Mouse (Mus musculus): Measurements from ENCODE around the gene Cic. TPM values are rescaled to one million over a fixed set of nuclear protein-coding genes. Genes with fewer than 3 reads are reported as not detected.
"Not testable (repeated sequence)": the region's sequence is repeated elsewhere in the genome, so short reads cannot be mapped to it uniquely, and the experiment has no call there.

Cic gene
- polyA plus RNA-seq, 1 experiment from 2014 or later, result 42.4 TPM

DNA sequence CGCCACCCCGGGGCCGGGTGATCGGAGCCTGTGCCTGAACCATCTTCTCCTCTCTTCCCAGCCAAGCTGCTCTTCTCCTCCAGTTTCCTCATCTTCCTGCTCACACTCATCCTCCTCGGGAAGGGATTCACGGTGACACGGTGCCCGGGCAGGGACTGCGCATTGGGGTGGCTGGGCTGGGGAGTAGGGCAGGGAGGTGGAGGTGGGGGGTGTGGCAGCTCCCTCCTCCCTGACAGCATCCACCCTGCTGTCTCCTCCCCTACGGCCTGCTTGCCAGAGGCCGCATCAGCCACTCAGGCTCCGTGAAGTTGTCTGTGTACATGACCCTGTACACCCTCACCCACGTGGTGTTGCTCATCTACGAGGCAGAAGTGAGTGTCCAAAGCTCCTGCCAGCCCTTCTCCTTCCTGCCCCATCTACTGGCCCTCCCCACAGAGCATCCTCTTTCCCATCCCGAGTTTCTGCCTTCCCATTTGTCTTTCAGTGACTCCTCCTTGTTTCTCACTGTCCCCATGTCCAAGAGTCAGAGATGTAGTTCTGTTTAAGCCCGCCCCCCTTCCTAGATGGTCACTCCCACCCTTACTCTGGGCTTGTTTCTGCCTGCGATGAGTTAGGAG, 41.3 kb downstream of the Cic start:
- Histone ChIP-seq H3K27ac (no peak overlapping the region), H3K9me3 (replicated peaks) (no peaks in the 10 kb centered on the region), H3K4me1 (peaks cover 7% of the 10 kb centered on the region), H3K9ac (peak overlapping the region; percentile 14; the same call in 1 of the 2 replicates), H3K4me2 (replicated peaks) (no peak overlapping the region), H3K27me3 (peaks cover 46% of the 10 kb centered on the region), H3K4me3 (no peak overlapping the region), H3K36me3 (no peaks in the 10 kb centered on the region)
- no peak for ATAC-seq (ENCODE audit: low FRiP score)
- WGBS, result 63% methylated on average over 14 of the region's 17 CpGs

DNA sequence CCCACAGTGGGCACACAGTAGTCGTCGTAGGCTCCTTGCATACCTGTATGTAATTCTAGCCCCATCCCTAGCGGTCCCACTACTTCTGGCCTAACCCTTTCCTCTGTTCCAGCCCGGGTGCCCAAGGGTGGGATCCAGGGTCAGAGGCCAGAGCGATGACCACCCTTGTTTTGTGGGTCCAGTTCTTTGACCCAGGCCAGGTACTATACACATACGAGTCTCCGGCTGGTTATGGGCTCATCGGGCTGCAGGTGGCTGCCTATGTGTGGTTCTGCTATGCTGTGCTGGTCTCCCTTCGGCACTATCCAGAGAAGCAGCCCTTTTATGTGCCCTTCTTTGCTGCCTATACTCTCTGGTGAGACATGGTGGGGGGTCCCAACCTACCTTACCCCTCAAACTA, 41.9 kb downstream of the Cic start:
- Histone ChIP-seq H3K4me3 (no peak overlapping the region), H3K27me3 (peaks cover 53% of the 10 kb centered on the region), H3K4me1 (peaks cover 7% of the 10 kb centered on the region), H3K9ac (no peak overlapping the region), H3K4me2 (replicated peaks) (no peak overlapping the region), H3K9me3 (replicated peaks) (no peaks in the 10 kb centered on the region), H3K27ac (no peak overlapping the region), H3K36me3 (no peaks in the 10 kb centered on the region)
- WGBS, result 90% methylated on average over 9 of the region's 9 CpGs
- no peak for ATAC-seq (ENCODE audit: low FRiP score)

DNA sequence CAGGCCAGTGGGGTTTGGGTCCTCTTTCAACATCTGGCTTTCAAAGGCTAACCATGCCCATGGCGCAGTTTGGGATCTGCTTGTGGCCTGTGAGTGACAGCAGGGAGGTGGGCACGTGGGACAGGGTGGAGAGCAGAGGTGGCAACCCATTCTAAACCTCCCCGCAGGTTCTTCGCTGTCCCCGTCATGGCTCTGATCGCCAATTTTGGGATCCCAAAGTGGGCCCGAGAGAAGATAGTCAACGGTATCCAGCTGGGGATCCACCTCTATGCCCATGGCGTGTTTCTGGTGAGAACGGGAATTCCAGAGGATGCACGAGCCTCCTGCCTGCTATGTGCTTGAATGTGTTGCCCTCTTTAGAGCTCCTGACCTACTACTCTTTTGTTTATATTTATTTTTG, 43.7 kb downstream of the Cic start:
- Histone ChIP-seq H3K4me2 (replicated peaks) (no peak overlapping the region), H3K27ac (no peak overlapping the region), H3K36me3 (no peaks in the 10 kb centered on the region), H3K9me3 (replicated peaks) (no peaks in the 10 kb centered on the region), H3K27me3 (peaks cover 67% of the 10 kb centered on the region), H3K4me3 (no peak overlapping the region), H3K4me1 (peaks cover 17% of the 10 kb centered on the region), H3K9ac (no peak overlapping the region)
- 72% methylated on average over 11 of the region's 11 CpGs for WGBS
- no peak for ATAC-seq (ENCODE audit: low FRiP score)

DNA sequence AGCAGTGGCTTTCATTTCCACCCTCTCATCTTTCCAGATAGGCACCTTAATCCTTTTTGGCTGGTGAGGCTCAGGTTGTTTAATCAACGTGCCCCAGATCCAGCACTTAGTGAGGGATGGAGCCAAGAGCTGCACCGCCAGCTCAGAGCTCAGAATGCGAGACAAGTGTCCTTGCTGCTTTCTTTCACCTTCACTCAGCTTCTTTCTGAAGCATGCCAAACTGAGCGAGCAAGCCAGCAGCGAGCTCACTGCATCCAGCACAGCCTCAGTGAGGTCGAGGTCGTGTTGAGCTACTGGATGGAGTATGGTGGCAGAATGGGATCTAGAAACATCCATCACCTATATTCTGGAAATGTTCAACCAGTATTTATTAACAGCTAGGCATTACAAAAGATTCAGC, 45.8 kb downstream of the Cic start:
- Histone ChIP-seq H3K4me1 (peaks cover 24% of the 10 kb centered on the region), H3K27ac (no peak overlapping the region), H3K36me3 (no peaks in the 10 kb centered on the region), H3K27me3 (peaks cover 54% of the 10 kb centered on the region), H3K9me3 (replicated peaks) (no peaks in the 10 kb centered on the region), H3K4me2 (replicated peaks) (no peak overlapping the region), H3K9ac (no peak overlapping the region), H3K4me3 (no peak overlapping the region)
- ATAC-seq (ENCODE audit: low FRiP score), result no peak
- WGBS, result 53% methylated on average over 7 of the region's 7 CpGs

DNA sequence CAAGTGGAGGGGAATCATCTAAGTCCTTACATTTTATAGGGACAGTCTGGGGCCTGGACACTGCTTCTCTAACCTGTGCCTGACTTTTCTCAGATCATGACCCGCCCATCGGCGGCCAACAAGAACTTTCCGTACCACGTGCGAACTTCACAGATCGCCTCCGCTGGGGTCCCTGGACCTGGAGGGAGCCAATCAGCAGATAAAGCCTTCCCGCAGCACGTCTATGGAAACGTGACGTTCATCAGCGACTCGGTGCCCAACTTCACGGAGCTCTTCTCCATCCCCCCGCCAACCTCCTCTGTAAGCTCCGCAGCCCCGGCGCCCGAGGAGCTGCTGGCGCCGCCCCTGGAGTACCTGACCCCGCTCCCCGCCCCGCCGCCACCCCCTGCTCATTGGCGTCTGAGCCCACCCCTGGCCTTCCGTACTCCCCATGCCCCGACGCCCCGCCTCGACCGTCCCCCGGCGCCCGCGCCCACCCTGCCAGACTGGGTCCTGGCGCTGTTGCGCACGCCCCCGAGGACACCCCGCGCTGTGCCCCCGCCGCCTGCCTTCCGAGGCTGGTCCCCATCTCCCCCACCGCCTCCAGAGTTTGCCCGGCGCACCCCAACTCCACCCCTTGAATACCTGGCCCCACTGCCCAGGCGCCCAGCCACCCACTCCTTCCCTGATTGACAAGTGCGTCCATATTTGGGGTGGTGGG, 47.3 kb downstream of the Cic start:
- no peaks in the 10 kb centered on the region for H3K36me3 ChIP-seq
- whole genome bisulfite sequencing, result 2% methylated on average over 46 of the region's 51 CpGs
- peaks cover 50% of the 10 kb centered on the region for H3K27me3 ChIP-seq
- no peaks in the 10 kb centered on the region for H3K9me3 ChIP-seq (replicated peaks)
- H3K4me3 ChIP-seq, result peak overlapping the region; percentile 43
- H3K27ac ChIP-seq, result no peak overlapping the region
- H3K4me2 ChIP-seq (replicated peaks), result peak overlapping the region; percentile 68
- H3K4me1 ChIP-seq, result peaks cover 24% of the 10 kb centered on the region
- no peak for ATAC-seq (ENCODE audit: low FRiP score)
- peak overlapping the region; percentile 62 for H3K9ac ChIP-seq

DNA sequence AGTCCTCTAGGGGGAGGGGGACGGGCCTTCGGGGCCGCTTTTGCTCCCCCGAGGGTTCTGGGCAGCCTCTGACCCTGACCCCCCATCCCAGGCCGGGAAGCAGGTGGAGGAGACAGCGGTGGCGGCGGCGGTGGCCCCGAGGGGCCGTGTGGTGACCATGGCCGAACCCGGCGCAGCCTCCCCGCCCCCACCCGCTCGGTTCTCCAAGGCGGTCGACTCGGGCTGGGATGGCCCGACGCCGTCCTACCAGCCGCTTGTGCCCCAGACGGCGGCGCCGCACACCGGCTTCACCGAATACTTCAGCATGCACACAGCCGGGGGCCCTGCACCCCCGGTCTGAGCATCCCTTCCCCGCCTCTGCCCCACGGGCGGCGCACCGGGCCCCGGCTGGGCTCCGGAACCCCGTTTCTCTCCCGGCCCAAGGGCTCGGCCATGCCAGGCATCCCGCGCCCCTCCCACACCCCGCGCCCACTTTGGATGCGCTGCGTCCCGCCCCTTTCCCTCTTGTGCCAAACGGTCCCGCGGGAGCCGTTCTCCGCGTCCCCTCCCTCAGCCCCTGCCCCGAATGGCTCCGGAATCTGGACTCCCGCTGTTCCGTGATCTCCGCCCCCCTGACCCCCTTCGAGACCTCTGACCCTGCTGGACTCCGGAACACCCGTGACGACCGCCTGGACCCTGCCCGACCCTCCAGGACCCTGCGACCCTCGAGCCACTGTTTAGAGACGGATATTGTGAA, 48.0 kb downstream of the Cic start:
- no peak for ATAC-seq (ENCODE audit: low FRiP score)
- under 1% methylated on average over 59 of the region's 69 CpGs for WGBS
- Histone ChIP-seq H3K9ac (peak overlapping the region; percentile 62), H3K9me3 (replicated peaks) (no peaks in the 10 kb centered on the region), H3K4me2 (replicated peaks) (peak overlapping the region; percentile 68), H3K4me3 (peak overlapping the region; percentile 43), H3K36me3 (no peaks in the 10 kb centered on the region), H3K27me3 (peaks cover 50% of the 10 kb centered on the region), H3K4me1 (peaks cover 24% of the 10 kb centered on the region), H3K27ac (no peak overlapping the region)

DNA sequence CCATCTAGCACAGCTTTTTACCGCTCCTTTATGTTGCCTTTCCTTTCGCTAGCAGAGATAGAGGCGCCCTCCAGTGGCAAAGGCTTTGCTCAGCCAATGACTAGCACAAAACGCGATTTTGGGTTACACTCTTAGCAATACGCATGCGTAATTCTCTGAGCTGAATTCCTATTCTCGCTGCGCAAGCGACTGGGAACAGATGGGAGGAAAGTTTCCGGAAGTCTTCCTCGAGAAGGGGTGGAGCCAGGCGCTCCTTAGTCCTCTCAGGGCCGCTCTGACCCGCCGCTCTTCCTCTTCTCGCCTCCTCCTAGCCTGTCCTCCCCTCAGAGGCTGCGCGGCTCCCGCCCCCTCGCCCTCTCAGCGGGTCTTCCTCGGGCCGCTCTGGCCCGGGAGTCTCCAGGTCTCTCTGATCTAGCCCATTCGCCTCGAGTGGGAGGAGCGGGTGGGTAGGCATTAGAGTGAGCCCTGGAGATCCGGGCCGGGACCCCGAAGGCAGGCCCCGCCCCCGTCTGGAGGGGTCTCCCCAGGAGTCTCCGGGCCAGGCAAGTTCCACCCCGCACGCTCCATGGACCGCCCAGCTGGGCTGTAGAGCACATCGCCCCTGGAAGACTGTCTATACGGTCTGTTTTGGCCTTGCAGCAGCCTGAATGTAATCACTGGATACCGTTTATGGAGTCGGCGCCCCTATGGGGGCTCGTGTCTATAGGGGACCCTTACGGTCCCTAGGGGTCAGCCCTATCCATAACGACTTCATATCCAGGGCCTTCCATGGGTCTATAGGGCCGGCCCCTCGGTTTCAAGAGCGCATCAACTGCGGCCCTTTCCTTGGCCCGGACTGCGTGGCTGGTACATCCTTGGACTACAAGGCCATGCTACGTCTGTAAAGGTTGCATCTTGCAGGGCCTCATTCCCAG, 49.3 kb downstream of the Cic start, which contains the start of gene Megf8:
Megf8 (plus strand) TSS at position 633 of the 914 bp plus-strand sequence.
- no peaks in the 10 kb centered on the region for H3K9me3 ChIP-seq (replicated peaks)
- peak within 1 kb of the TSS; percentile 51 for H3K4me3 ChIP-seq
- peak within 1 kb of the TSS; percentile 92 for H3K4me2 ChIP-seq (replicated peaks)
- ATAC-seq (ENCODE audit: low FRiP score), result peak; percentile 99
- peak within 1 kb of the TSS; percentile 87 for H3K27ac ChIP-seq
- peaks cover 32% of the 10 kb centered on the region for H3K4me1 ChIP-seq
- peak within 1 kb of the TSS; percentile 85 for H3K9ac ChIP-seq
- H3K27me3 ChIP-seq, result peaks cover 41% of the 10 kb centered on the region
- H3K36me3 ChIP-seq, result no peaks in the 10 kb centered on the region
- WGBS, result under 1% methylated on average over 52 of the region's 52 CpGs

DNA sequence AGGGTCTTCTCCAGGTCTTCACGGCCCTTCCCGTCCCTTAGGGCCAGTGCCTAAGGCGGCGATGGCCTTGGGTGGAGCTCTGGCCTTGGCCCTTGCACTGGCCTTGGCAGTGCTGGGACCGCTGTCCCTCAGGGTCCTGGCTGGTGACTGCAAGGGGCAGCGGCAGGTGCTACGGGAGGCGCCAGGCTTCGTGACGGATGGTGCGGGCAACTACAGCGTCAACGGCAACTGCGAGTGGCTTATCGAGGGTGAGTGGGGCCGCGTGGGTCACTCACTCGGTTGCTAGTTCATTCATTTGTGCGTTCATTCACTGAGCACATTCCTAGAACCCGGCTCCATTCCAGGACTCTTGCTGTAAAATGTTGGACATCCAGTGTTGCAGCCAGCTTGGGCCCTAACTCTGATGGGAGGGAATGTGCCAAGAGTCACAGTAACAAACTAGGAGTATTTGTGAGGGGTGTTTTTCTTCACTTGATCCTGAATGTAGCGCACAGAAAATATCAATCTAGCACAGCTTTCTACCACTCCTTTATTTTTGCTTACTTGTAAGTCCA, 50.0 kb downstream of the Cic start:
- WGBS, result 16% methylated on average over 21 of the region's 21 CpGs
- ATAC-seq (ENCODE audit: low FRiP score), result no peak

DNA sequence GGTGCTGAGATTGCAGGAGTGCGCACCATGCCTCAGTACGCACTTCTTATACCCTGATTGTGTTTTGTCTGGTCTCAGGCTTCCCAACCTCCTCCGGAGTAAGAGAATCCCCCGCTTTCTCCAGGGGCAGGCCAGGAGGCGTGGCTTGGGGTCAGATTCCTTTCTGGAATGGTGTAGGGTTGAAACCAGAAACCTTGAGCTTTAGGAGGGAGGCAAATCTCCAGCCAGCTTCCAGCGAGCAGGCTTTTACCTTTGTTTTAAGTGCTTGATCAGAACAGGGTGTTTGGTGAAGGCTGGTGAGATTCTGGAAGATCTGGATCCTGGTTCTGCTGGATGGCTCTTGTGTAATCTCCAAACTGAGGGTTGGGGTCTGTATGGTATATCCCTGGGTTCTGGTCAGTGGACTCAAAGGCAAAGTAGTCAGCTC, 54.6 kb downstream of the Cic start:
- 8% methylated on average over 6 of the region's 6 CpGs for WGBS
- Histone ChIP-seq H3K27ac (peak overlapping the region; percentile 56), H3K4me3 (no peak overlapping the region), H3K9ac (0 out of 2 replicates have a peak overlapping the region, but pooled peaks have one; percentile 2), H3K9me3 (replicated peaks) (no peaks in the 10 kb centered on the region), H3K36me3 (0 out of 2 replicates have a peak, but pooled peaks cover 4% of the 10 kb centered on the region), H3K4me2 (replicated peaks) (peak overlapping the region; percentile 23; the same call in 1 of the 2 replicates), H3K27me3 (no peaks in the 10 kb centered on the region), H3K4me1 (peaks cover 20% of the 10 kb centered on the region)
- no peak for ATAC-seq (ENCODE audit: low FRiP score)

More for the DNA sequence above, 50.0 kb downstream of the Cic start:
- Histone ChIP-seq H3K4me3 (peak overlapping the region; percentile 51), H3K27me3 (peaks cover 33% of the 10 kb centered on the region), H3K4me1 (peaks cover 37% of the 10 kb centered on the region), H3K4me2 (replicated peaks) (peak overlapping the region; percentile 92), H3K9ac (peak overlapping the region; percentile 85), H3K36me3 (no peaks in the 10 kb centered on the region), H3K9me3 (replicated peaks) (no peaks in the 10 kb centered on the region), H3K27ac (peak overlapping the region; percentile 87)

DNA sequence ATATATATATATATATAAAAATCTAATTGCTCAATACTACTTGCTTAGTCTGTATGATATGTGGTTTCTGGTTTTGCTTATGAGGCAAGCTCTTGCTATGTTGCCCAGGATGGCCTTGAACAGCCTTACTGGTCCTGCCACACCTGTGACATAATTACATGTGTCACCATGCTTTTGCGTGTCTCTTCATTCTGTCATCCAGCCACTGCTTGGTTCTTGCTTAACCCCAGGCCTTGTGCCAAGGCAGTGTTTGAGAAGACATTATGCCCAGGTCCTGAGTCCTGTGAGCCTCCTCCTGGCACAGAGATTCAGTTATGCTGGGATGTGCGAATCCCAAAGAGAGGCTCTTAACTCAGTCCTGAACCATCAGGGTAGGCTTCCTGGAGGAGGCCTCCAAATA, 55.7 kb downstream of the Cic start:
- Histone ChIP-seq H3K9me3 (replicated peaks) (no peaks in the 10 kb centered on the region), H3K27me3 (no peaks in the 10 kb centered on the region), H3K4me3 (no peak overlapping the region), H3K27ac (no peak overlapping the region), H3K36me3 (peaks cover 14% of the 10 kb centered on the region), H3K4me2 (replicated peaks) (no peak overlapping the region), H3K4me1 (peaks cover 13% of the 10 kb centered on the region), H3K9ac (no peak overlapping the region)
- WGBS, result 82% methylated on average over 2 of the region's 2 CpGs
- ATAC-seq (ENCODE audit: low FRiP score), result no peak

DNA sequence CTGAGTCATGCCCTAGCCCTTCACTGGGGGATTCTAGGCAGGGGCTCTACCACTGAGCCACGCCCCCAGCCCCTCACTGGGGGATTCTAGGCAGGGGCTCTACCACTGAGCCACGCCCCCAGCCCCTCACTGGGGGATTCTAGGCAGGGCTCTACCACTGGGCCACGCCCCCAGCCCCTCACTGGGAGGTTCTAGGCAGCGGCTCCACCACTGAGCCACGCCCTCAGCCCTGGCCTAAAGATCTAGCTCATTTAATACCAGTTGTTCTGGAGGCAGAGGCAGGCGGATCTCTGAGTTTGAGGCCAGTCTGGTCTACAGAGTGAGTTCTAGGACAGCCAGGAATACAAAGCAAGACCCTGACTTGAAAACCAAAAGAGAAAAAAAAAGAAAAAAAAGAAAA, 57.9 kb downstream of the Cic start:
- H3K27me3 ChIP-seq; H3K9me3 ChIP-seq (replicated peaks); H3K9ac ChIP-seq; H3K27ac ChIP-seq; H3K4me2 ChIP-seq (replicated peaks); H3K4me3 ChIP-seq; ATAC-seq (ENCODE audit: low FRiP score): not testable (repeated sequence)
- Histone ChIP-seq H3K4me1 (peaks cover 13% of the 10 kb centered on the region), H3K36me3 (peaks cover 29% of the 10 kb centered on the region)
- WGBS, result 93% methylated on average over 6 of the region's 6 CpGs
